ENCODE assay signal across 8 mouse cellular contexts in the genomic region with DNA sequence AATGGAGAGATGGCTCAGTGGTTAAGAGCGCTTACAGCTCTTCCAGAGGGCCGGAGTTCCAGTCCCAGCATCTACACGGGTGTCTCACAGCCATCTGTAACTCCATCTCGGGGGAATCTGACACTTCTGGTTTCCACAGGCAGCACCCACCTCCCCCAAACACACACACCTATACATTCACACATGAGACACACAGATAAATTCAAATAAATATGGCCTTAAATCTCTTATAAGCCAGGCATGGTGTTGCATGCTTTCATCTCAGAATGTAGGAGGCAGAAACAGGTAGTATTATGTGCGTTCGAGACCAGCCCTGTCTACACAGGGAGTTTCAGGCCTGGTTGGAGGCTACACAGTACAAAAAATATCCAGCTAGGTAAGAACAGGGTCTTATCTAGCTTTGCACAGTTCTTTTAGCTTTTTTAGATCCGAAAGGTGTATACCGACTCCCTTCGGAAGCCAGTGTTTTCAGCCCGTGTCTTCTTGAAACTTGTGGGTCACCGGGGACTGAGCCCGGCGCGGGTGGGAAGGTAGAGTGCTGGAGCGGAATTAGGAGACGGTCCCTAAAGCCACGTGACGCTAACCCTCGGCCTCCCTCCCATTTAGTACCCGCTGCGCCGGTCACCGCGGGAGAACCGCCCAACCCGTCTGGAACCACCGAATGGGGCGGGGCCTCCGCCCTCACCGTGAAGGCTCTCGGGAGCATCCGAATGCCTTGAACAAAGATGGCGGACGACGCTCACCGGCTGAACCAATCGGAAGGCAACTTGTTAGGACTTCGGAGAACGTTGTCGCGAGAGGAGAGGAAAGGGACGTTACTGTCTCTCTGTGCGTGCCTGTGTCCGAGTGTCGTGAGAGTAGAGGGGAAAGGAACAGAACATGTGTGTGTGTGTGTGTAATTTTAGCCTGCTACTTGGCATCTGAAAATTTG. TPM values are rescaled to one million over a fixed set of nuclear protein-coding genes. Genes with fewer than 3 reads are reported as not detected.
A peak's percentile ranks its signal among the peaks of the same experiment; 100 is the strongest.
DNase-seq lines count a peak whose midpoint lies in the region; ATAC-seq lines count a peak whose summit lies in the region.

No protein-coding gene starts in this region.

- H3K27me3 ChIP-seq in hindbrain, embryonic 11.5 days (ENCODE audit: control insufficient read depth, insufficient read depth, low read length) = no peaks in the 10 kb centered on the region

- H3K4me3 ChIP-seq in hindbrain, embryonic 11.5 days (ENCODE audit: low read depth, low read length) = peak overlapping the region; percentile 46

- H3K9ac ChIP-seq in hindbrain, embryonic 11.5 days (ENCODE audit: low read depth, low read length) = peak overlapping the region; percentile 86

- no peaks in the 10 kb centered on the region for H3K9me3 ChIP-seq in hindbrain, embryonic 11.5 days (ENCODE audit: control insufficient read depth, low read length)

- peak; percentile 95 for ATAC-seq in hindbrain, embryonic 11.5 days (ENCODE audit: low FRiP score)

- H3K27ac ChIP-seq in hindbrain, embryonic 11.5 days (ENCODE audit: low read depth, low read length) = peak overlapping the region; percentile 68

- H3K4me2 ChIP-seq in hindbrain, embryonic 11.5 days (replicated peaks; ENCODE audit: low read depth, low read length) = peak overlapping the region; percentile 83

- H3K36me3 ChIP-seq in hindbrain, embryonic 11.5 days (ENCODE audit: control insufficient read depth, insufficient read depth, low read length) = no peaks in the 10 kb centered on the region

- H3K4me1 ChIP-seq in hindbrain, embryonic 11.5 days (replicated peaks; ENCODE audit: control insufficient read depth, insufficient read depth, low read length) = peaks cover 3% of the 10 kb centered on the region; the same call in 1 of the 2 replicates

- 4% methylated on average over 45 of the region's 45 CpGs for WGBS in hindbrain, embryonic 11.5 days

- DNase-seq in Muller cell, postnatal 12 days (ENCODE audit: inconsistent ontology term) = peak; percentile 100
- peak; percentile 99 for DNase-seq in cerebellum, adult 9-11 months
- peak; percentile 96 to 99 for DNase-seq in frontal cortex, adult 2 months (ENCODE audit: extremely low spot score in 1 of 2, low spot score in 1 of 2)
- DNase-seq in hindbrain, embryonic 11.5 days (ENCODE audit: low spot score) = peak; percentile 99
- DNase-seq in layer of hippocampus, postnatal 10 days (ENCODE audit: low spot score in 2 of 2) = peak; percentile 96 to 98
- DNase-seq in lung, postnatal 10 days = peak; percentile 99
- peak; percentile 99 for DNase-seq in ovary, postnatal 36 days (ENCODE audit: low spot score)
- DNase-seq in thymus, postnatal 25 days = peak; percentile 94

RNA-seq across cellular contexts. Expression of a gene that starts 1.1 kb away (rescaled TPM):
- 112 and 119 TPM in 2 replicates for polyA plus RNA-seq in frontal cortex, adult 2 months (2012; rRNA removed)
- 5.7 and 6.2 TPM in 2 replicates for polyA plus RNA-seq in hindbrain, embryonic 11.5 days (2014; fragmentation: Nextera tagmentation; extraction: Ambion mirVana)
- total RNA-seq in layer of hippocampus, postnatal 10 days (2021) = 10 to 100 TPM; 62.5 to 66.0 TPM

RNA-seq across cellular contexts. Expression of a gene that starts 26.9 kb away (rescaled TPM):
- 41.8 and 43.0 TPM in 2 replicates for polyA plus RNA-seq in frontal cortex, adult 2 months (2012; rRNA removed)
- 1.7 and 2.1 TPM in 2 replicates for polyA plus RNA-seq in hindbrain, embryonic 11.5 days (2014; fragmentation: Nextera tagmentation; extraction: Ambion mirVana)
- total RNA-seq in layer of hippocampus, postnatal 10 days (2021) = 10 to 100 TPM; 24.3 to 26.8 TPM

RNA-seq across cellular contexts. Expression of a gene that starts 31.7 kb away (rescaled TPM):
- 0.40 and 2.2 TPM in 2 replicates for polyA plus RNA-seq in frontal cortex, adult 2 months (2012; rRNA removed)
- not detected in 2 replicates for polyA plus RNA-seq in hindbrain, embryonic 11.5 days (2014; fragmentation: Nextera tagmentation; extraction: Ambion mirVana)
- total RNA-seq in layer of hippocampus, postnatal 10 days (2021) = 1 to 10 TPM; 3.7 to 4.5 TPM

RNA-seq across cellular contexts. Expression of a gene that starts 38.7 kb away (rescaled TPM):
- polyA plus RNA-seq in frontal cortex, adult 2 months (2012; rRNA removed) = 47.6 and 48.7 TPM in 2 replicates
- 24.8 and 31.8 TPM in 2 replicates for polyA plus RNA-seq in hindbrain, embryonic 11.5 days (2014; fragmentation: Nextera tagmentation; extraction: Ambion mirVana)
- total RNA-seq in layer of hippocampus, postnatal 10 days (2021) = 10 to 100 TPM; 47.7 to 49.4 TPM

Comparison
In these comparisons a context has a peak if more than half of its experiments do, and no peak if none do; other contexts are left out.
1. Peak in every context shown above with its lines: DNase-seq, ATAC-seq, H3K4me3 ChIP-seq and H3K27ac ChIP-seq.
2. RNA of a gene that starts 1.1 kb away (polyA plus RNA-seq): 112 to 119 TPM in frontal cortex, adult 2 months; 5.7 to 6.2 TPM in hindbrain, embryonic 11.5 days; every median in the first group is over 10 times any median in the second.
3. RNA of a gene that starts 26.9 kb away (polyA plus RNA-seq): 41.8 to 43.0 TPM in frontal cortex, adult 2 months; 1.7 to 2.1 TPM in hindbrain, embryonic 11.5 days; every median in the first group is over 10 times any median in the second.